Mouse (Mus musculus) kidney, postnatal 10 days (tissue): ENCODE measurements around the gene Ncaph2.
A peak's percentile ranks its signal among the peaks of the same experiment; 100 is the strongest.

Source experiments
- DNase-seq: peaks from one replicate; pipeline ENCODE4 v3.0.0; 2021; ENCODE audit warnings: mixed read lengths

Gene Ncaph2

DNA sequence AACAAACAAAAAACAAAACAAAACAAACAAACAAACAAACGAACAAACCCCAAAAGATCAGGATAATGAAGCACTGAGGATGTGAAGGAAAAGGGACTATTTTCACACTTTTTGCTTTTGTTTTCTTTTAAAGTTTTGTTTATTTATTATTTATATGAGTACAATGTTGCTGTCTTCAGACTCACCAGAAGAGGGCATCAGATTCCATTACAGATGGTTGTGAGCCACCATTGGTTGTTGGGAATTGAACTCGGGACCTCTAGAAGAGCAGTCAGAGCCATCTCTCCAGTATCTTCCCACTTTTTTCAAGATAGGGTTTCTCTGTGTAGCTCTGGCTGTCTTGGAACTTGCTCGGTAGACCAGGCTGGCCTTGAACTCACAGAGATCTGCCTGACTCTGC lies 12.2 kb upstream of the Ncaph2 start:
- DNase-seq = no peak

DNA sequence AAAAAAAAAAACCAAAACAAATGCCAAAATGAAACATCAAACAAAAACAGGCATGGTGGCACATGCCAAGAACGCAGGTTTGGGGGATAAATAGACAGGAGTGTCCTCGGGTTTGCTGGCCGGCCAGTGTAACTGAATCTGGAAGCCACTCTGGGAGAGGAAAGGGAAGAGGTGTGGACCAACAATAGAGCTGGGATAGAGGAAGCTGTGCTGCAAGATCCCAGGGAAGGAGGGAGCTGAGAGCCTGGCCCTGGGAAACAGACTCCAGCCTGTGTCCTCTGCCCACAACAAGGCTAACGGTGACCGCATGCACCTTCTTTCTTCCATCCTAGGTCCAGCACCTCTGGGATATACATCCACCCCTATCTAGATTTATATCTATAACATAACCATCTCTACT lies 5.1 kb upstream of the Ncaph2 start:
- DNase-seq = no peak

DNA sequence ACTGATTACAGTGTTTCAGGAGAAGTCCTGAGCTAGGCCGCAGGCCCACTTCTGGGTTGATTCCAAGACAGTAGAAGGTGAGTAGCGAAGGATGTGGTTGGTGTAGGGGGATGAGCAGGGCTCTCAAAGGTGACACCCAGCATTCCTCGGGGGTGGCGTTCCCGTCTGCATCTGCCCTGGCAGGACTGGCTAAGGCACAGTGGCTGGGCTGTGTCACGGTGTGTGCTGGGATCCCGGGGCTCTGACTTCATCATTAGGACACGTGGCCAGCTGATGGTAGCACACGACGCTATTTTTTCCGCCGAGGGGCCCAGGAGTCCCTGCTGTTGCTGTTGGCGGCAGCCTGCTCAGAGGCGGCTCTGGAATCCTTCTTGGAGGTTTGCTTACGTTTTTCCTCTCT lies 4.2 kb upstream of the Ncaph2 start:
- DNase-seq = no peak

DNA sequence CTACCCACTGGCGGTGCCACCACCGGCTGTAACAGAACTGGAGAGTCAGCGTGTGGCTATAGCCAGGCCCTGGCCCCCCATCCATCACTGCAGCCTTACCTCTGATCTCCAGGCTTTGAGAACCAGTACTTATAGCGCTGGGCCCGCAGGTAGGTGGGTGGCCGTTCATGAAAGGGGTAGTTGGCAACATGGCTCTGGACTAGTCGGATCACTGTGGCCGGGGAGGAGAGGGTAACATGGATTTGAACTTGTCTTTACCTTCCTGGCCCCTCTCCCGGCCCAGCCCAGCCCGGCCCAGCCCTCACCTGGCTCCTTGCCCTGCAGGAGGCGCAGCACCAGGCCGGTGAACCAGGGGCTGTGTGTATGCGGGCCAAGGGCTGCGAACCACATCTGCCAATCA lies 3.5 kb upstream of the Ncaph2 start:
- DNase-seq = no peak

DNA sequence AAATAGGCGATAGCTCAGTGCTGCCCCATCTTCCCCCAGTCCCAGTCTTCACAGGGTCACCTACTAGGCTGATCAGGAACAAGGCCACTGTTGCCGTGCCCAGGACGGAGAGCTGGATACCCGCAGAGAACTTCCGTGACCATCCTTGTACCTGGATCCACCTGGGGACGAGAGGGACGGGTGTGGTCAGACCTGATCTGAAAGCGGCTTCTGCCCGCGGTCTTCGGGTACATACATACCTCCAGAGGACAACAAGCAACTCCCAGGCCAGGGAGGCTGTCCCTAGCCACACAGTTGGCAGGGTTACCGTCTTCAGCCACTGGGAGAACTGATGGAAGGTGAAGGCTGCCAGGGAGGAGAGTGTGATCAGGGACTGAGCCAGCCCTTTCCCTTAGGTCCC lies 2.7 kb upstream of the Ncaph2 start:
- no peak for DNase-seq

DNA sequence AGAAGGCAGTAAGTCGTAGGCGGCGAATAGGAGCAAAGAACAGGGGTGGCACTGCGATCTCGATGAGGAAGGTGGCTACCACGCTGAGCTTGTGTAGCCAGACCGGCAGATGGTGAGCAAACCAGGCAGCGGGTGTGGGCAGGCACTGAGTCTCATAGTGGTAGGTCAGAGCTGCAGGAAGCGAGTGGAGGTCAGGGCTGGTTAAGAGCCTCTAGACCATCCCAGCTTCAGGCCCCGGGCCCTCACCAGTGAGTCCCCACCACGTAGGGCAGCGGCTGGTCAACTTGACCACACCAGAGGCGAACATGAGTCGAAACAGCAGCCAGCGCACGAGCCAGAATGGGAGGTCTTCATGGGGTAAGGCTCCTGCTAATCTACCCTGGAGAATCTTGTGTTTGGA lies 1.7 kb upstream of the Ncaph2 start:
- DNase-seq = no peak

DNA sequence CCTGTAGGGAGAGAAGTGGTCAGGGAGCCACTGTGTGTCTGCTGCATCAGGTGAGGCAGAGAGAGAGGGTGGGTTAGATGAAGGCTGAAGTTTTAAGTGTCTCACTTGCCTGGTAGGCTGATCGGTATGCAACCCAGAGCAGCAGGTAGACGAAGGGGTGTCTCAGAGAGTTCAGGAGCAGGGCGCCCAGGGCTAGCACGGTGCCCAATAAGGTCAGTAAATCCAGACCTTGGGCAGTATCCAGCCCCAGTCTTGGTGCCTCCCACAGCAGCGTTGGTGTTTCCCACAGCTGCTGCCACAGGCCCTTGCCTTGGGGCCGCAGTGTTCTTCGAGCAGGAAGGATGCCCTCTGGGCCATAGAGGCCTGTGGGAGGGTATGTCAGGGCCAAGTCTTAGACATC lies 1.1 kb upstream of the Ncaph2 start:
- peak; percentile 22 for DNase-seq

DNA sequence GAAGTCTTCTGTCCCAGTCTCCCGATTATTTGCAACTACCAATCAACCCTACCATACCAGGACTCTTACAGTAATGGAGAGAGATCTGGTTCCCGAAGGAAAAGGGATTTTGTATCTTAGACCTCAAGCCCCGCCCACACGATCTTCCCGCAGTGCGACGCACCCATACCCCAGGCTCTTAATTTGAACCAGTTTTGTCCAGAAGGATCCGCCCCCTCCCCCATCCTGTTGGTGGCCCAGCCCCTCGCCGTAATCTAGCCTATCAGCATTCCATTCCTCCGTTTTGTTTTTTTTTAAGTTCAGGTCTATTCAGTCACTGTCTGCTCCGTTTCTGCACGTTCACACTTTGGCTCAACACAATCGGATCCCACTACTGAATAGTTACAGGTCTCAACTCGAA lies 853 bp downstream of the Ncaph2 start:
- peak; percentile 94 for DNase-seq

DNA sequence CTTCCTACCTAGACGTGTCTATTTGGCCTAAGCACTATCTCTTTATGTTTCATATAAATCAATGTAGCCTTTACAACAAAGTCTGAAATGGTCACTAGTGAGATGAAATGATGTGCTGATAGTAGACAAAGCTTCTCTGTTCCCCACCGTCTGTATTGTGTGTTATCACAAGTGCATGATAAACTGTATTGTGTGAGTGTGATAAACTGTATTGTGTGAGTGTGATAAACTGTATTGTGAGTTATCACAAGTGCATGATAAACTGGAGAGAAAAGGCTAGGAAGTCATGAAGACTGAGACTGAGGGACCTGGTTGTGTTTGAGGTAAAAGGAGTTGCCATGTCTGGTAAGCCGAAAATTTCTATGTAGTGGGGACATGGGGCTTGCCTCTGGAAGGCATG lies 3.3 kb downstream of the Ncaph2 start:
- no peak for DNase-seq

DNA sequence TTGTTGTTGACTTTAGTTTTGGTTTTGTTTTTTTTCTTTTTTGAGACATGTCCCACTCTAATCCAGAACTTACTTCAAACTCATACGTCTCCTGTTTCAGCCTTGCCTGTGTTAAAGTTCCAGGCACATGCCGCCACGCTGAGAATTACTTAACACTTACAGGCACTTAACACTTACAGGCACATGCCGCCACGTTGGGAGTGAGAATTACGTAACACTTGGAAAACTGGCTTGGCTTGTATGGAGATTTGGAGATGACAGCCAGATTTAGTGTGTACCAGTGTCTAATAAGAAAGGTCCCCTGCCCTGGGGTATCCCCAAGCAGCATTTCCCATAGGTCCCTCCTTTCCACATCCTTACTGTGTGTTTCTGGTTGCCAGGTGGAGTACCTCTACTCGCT lies 7.5 kb downstream of the Ncaph2 start:
- no peak for DNase-seq

DNA sequence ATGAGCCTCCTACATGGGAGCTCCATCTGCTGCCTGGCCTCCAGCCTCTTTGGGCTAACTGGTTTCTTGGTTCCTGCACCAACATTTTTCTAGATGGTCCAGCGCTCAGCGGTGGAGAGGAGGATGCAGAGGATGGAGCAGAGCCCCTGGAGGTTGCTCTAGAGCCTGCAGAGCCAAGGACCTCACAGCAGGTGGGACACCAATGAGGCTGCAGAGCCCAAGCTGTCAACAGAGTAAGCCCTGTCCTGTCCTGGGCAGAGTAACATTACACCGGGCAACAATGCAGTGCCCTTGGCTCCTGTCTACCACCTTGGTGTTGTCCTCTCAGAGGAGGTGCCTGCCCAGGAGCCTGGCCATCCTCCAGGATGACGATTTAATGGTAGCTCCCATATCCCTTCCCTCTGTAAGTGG lies 9.6 kb downstream of the Ncaph2 start:
- no peak for DNase-seq

DNA sequence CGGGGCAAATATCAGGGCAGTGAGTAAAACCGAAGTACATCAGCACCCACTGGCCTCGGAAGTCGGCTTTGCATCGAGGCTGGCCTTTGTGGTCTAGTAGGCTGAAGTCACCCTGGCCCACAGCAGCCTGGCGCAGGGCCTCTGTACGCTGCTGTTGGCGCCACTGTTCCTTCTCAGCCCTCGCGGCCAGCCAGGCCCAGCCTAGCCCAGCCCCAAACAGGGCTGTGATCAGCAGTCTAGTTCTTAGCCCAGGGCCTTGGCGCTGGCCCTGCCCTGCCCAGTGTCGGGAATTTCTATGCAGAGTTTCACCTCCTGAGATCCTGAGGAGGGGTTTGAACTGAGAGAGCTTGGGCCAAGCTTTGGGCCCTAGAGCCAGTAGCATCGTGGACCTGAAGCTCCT lies 16.5 kb downstream of the Ncaph2 start:
- DNase-seq = no peak

DNA sequence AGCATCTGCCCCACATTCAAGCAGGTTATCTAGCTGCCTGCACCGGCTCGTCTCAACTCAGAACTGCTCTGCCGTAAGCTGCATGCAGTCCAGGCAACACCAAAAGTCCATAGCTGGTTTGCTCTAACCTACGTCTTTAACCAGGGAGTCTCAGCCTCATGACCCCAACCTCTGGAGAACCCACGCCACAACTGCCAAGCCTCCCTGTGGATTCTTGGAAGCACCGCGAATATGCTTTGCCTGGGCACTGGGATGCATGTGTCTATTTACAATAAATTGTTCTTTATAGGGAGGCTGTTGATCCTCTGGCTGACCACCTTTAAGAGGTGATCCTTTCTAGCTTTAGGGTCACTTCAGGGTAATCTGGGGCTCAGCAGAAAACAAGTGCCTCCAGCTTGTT lies 17.0 kb downstream of the Ncaph2 start:
- no peak for DNase-seq

DNA sequence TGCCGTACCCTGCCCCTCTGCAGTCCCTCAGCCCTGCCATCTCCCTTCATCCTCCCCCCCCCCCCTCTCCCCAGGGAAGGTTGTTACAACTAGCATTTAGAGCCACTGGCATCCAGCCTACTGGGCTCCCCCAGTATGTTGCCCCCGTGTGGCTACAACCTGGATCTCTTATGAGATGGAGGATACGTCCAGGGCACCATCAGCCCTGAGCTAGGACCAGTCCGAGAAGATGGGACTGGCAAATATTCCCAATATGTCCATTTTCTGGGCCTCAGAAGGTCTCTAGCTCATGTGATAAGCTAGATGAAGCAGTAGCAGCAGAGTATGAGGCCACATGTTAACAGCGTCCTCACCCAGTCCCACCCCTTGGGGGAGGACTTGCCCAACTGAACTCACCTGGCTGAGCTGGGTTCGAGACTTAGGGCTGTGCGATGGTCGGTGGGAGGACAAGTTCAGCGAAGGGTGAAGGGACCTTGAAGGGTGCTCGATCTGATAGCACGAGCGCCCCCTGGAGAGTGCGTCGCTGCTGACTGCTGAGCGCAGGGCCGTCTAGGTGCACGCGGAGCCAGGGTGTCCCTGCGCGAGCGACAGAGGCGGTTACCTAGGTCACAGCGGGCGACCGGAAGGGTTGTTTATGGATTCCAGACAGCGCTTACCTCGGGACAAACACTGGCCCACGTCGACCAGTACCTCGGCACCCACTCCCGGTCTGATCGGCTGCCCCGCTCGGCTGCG lies 17.7 kb downstream of the Ncaph2 start:
- DNase-seq = peak; percentile 93

DNA sequence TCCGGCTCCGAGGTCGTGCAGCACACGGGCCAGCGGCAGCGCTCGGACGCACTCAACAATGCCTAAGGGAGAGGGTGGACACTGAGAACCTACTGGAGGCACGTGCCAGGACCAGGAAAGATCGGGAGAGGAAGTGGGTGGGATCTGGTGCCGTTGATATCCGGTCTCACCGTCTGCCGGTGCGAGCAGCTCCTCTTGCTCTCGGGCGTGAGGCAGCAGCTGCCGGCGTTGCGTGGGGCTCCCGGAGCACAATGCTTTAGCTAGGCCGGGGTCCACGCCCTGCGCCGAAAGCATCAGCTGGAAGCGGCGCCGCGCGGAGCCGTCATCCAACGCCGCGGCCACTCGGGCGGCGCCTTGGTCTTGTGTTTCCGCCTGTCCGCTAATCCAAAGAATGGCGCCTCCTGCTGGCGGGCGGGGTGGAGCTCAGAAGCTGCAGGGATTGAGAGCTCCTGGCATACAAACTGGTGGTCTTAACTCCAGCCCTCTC lies 18.3 kb downstream of the Ncaph2 start, which contains the start of gene Sco2:
Sco2 (minus strand) TSS at position 85 of the 487 bp plus-strand sequence.
- peak; percentile 97 for DNase-seq

DNA sequence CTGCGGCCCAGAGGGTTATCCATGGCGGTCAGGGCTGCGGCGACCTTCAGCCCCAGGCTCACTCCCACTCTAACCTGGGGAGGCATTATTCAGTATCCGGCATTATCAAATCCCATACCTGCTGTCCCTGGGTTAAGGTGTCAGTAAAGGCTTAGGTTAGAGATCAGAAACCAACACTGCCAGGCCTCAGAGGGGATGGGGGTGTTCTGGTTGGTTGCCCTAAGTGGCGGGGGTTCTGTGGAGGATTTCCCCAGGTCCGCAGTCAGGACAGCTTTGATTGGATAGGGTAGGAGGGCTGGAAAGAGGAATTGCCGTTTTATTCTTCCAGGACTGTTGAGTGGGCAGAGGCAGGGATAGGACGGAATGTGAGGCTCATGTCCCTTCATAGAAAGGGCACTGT lies 18.8 kb downstream of the Ncaph2 start:
- no peak for DNase-seq

DNA sequence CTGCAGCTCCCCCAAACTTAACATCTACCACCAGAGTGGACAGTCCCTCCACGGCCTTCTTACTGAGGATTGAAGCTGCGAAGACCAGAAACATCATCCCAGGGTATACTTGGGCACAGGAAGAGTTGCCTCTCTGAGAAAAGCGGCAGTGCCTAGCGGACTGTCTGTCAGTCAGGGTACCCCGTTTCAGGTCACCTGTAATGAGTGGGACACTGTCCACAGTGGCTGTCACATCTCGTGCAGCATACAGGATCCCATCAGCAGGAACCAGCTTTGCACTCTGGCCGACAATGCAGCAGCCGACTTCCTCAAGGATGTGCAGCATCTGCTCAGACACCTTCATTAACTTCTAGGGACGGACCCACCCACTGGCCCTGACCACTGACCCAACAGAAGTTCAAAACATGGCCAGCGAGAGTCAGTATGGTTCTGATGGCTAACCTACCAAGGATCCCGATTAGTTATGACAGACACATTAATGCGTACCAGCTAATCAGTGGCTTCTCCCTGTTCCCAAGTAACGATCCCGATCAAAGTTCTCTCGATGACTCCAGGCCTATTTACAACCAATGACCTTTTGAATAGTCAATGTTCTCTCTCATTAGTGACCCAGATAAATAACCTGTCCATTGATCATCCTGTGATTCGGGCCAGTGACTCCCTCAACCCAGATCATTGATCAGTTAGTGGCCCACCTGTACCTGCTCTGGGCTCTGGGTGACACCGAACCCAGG lies 19.4 kb downstream of the Ncaph2 start:
- DNase-seq = no peak

DNA sequence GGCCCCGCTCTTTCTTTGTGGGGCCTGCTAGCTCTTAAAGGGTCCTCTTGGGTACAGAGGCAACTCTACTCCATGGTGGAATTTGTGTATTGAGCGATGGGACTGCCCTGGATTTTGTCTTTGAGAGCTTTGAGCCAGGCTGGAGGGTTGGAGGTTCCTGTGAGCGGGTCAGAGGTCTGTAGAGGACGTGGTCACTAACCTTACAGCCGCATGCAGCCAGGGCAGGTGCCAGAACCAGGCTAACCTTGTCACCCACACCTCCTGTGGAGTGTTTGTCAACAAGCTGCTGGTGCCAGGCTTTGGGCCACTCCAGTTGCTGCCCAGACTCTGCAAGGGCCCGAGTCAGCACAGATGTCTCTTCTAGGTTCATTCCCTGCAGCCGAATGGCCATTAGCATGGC lies 20.5 kb downstream of the Ncaph2 start:
- no peak for DNase-seq

DNA sequence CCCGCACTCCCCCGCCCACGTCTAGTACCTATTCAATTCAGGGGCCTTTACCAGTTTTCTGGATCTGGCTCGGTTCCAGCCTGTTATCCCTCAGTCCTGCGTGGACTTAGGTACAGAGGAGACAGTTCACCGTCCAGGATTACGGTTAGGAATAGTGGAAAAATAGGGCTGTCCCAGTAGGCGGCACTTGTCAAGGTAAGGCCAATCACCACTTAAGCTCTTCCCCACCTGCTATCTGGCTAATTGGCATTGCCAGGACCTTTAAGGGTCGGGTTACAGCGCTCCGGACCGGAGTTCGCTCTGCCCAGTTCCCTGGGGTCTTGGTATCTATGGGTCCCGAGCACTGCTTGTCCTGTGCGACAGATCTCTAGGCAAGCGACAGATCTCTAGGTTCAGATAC lies 21.4 kb downstream of the Ncaph2 start, which contains the start of gene Tymp:
Tymp (minus strand) TSS at position 83 of the 400 bp plus-strand sequence.
- no peak for DNase-seq

DNA sequence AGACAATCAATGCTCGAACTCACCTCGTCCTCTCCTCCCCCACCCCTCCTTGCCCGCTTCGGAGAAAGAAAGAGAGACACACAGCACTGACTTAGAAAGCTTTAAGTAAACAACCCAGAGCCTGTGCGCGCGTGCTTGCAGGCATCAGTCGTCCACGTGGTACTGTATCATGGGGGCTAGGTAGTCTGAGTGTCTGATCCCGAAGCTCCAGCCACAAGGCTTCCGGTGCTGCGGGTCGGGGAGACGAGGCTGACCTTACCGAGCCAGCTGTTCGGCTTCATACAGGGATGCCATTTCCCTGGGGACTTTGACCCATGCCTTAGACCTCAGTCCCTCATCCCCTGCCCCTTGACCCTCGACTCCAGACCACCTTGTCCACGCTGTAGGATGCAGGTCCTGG lies 21.8 kb downstream of the Ncaph2 start:
- no peak for DNase-seq

DNA sequence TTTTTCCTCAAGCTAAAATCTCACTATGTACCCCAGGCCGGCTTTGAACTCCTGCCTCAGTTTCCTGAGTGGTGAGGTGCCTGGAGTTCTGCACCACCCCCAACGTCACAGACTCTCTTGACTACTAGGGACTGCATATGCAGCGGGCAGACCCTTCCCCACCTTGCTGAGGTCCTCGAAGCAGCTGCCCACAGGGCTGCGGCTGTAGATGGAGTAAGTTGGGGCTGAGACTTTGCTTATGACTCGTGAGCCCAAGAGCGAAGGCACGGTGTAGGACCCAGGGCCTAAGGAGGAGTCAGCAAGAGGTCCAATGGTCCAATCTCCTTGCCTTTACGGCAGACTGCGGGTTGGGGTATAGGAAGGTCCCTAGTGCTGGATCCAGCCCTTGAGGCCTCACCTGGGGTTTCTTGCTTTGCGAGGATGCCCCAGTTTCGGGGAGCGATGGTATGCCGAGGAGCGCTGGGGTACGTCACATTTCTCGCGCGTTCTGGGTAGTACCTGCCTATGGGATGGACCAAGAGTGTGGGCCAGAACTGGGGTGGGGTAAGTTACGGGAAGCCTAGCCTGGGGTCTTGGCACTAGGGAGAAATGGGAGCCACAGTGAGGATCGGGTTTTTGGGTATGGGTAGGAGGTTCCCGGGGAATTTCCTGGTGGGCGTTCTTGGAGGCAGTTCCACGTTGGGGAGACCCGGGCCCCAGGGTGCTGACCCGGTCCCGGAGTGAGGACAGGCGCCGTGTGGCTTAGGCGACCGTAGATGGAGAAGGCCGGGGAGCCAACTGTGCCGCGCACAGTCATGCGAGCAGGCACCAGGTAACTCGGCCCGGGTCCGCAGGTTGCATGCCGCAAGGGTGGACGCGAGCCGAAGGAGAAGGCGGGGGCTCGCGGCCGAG lies 22.7 kb downstream of the Ncaph2 start:
- no peak for DNase-seq

DNA sequence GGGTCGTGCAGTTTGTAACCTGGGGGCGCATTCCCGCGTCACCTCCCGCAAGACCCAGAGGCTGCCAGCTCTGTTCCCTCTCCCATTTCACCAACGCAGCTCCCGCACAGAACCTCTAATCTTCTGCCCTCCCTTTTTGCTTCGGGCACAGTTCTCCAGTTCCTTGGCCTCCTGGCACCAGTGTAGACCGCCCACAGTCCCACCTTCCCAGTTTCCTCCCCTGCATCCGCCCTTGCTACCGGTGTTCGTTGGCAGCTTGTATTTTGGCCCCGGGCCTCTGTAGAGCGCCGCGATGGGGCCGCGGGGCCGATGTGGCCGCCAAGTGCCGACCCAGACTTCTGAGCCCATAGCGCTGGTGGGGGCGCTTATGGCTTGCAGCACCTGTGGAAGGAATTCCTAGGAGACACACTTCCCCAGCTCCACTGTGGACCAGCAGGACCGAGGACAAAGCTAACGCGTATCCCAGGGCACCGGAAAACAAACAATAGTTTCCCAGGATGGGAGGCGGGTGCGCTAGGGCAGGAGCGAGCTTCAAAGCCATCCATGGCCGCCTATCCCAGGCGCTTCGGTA lies 23.4 kb downstream of the Ncaph2 start, which contains the start of gene Odf3b:
Odf3b (minus strand) TSS at position 452 of the 571 bp plus-strand sequence.
- DNase-seq = peak; percentile 49

DNA sequence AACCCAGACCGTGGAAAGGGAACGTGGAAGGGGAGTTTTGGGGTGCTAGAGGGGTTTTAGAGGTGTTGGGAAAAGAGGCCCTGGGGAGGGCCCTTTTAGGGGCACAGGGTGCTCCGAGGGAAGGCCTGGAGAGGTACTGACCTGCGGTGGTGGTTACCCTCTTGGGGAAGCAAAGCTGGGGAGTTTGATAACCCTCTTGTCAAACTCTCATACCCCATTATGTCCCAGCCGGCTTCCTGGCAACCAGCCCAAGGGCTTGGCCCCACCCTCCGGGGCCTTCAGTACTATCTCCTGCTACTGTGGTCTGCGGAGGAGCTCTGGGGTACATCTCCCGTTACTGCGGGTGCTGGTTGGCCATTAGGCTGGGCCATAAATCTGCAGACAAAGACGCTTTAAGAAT lies 23.9 kb downstream of the Ncaph2 start:
- DNase-seq = peak; percentile 61
